Mouse (Mus musculus) CH12.LX (cell line): Measurements from ENCODE around the gene Gm20604. TPM values are rescaled to one million over a fixed set of nuclear protein-coding genes. Genes with fewer than 3 reads are reported as not detected.

Experiments
- DNase-seq: peaks from one replicate; pipeline ENCODE4 v3.0.0-alpha.2; 2013; ENCODE audit errors: extremely low read depth
- H3K27ac ChIP-seq: 2 replicates; pipeline ENCODE4 v1.5.1; 2012; ENCODE audit warnings: low read depth, mild to moderate bottlenecking, control low read depth, moderate library complexity; ENCODE audit not compliant: insufficient read depth
- H3K27me3 ChIP-seq: replicated peaks from 2 replicates; pipeline ENCODE3; 2012; ENCODE audit warnings: inconsistent platforms
- H3K36me3 ChIP-seq, 2 experiments: replicated peaks in 1 of 2; 2 replicates each; pipeline versions ENCODE3 to v1.6.1; 2012; ENCODE audit warnings: inconsistent platforms in 1 of 2, low read length in 1 of 2, mild to moderate bottlenecking in 1 of 2, mixed read lengths in 1 of 2, moderate library complexity in 1 of 2; ENCODE audit not compliant: control insufficient read depth in 1 of 2, insufficient read depth in 1 of 2
- H3K4me1 ChIP-seq, 2 experiments: 2 replicates each; pipeline ENCODE4 v1.6.1; 2012; ENCODE audit warnings: inconsistent platforms in 1 of 2, moderate library complexity in 1 of 2; ENCODE audit not compliant: insufficient read depth in 2 of 2, control insufficient read depth in 1 of 2
- H3K4me2 ChIP-seq: 2 replicates; pipeline ENCODE4 v1.6.1; 2012; ENCODE audit warnings: low read depth, mild to moderate bottlenecking, control low read depth; ENCODE audit not compliant: poor library complexity, insufficient read depth, severe bottlenecking
- H3K4me3 ChIP-seq, 3 experiments: fragments of 150-350 bp in 1 of 3; sonication (generic) in 1 of 3; replicated peaks in 1 of 3; 2 replicates each; pipeline versions ENCODE3 to v1.5.1; 2011 to 2012; ENCODE audit warnings: low read depth in 2 of 3, low read length in 2 of 3, mild to moderate bottlenecking in 2 of 3, moderate library complexity in 2 of 3, control low read depth in 1 of 3, improper control_type of control experiment in 1 of 3, inconsistent platforms in 1 of 3, mixed read lengths in 1 of 3; ENCODE audit not compliant: poor library complexity in 1 of 3
- H3K79me2 ChIP-seq: replicated peaks from 2 replicates; pipeline ENCODE4 v1.6.1; 2012; ENCODE audit warnings: mild to moderate bottlenecking, moderate library complexity; ENCODE audit not compliant: control insufficient read depth, poor library complexity, insufficient read depth, severe bottlenecking; ENCODE audit errors: extremely low read depth
- H3K9ac ChIP-seq: 2 replicates; pipeline ENCODE4 v1.6.1; 2012; ENCODE audit warnings: low read depth, mild to moderate bottlenecking, control low read depth, moderate library complexity; ENCODE audit not compliant: insufficient read depth
- H3K9me3 ChIP-seq: replicated peaks from 2 replicates; pipeline ENCODE3; 2012; ENCODE audit warnings: low read length, inconsistent platforms, mixed read lengths
- CHD1 ChIP-seq: IDR thresholded peaks from 2 replicates; pipeline ENCODE4 v1.6.1; 2012; ENCODE audit warnings: low read depth, low read length, improper control_type of control experiment, inconsistent platforms
- CHD2 ChIP-seq: IDR thresholded peaks from 2 replicates; pipeline ENCODE4 v1.6.1; 2011; ENCODE audit warnings: low read length, improper control_type of control experiment
- CTCF ChIP-seq, 2 experiments: IDR thresholded peaks in 1 of 2; conservative IDR thresholded peaks in 1 of 2; 2 replicates each; pipeline ENCODE4 v1.5.1; 2011 to 2012; ENCODE audit warnings: low read depth in 2 of 2, low read length in 2 of 2, improper control_type of control experiment in 1 of 2, inconsistent platforms in 1 of 2, mild to moderate bottlenecking in 1 of 2, moderate library complexity in 1 of 2
- ELF1 ChIP-seq: IDR thresholded peaks from 2 replicates; pipeline ENCODE4 v1.6.1; 2014; ENCODE audit warnings: low read depth, mild to moderate bottlenecking, inconsistent platforms, low read length, improper control_type of control experiment
- HCFC1 ChIP-seq: IDR thresholded peaks from 2 replicates; pipeline ENCODE4 v1.6.1; 2012; ENCODE audit warnings: low read depth, mild to moderate bottlenecking, inconsistent platforms, low read length, improper control_type of control experiment
- IRF4 ChIP-seq: IDR thresholded peaks from 2 replicates; pipeline ENCODE4 v1.6.1; 2014; ENCODE audit warnings: low read depth, mild to moderate bottlenecking, inconsistent platforms, low read length, improper control_type of control experiment
- JUN ChIP-seq: IDR thresholded peaks from 2 replicates; pipeline ENCODE4 v1.6.1; 2011; ENCODE audit warnings: low read depth, mild to moderate bottlenecking, low read length, improper control_type of control experiment, moderate library complexity; ENCODE audit not compliant: insufficient read depth
- MAFK ChIP-seq: IDR thresholded peaks from 2 replicates; pipeline ENCODE4 v1.6.1; 2011; ENCODE audit warnings: low read length, improper control_type of control experiment; ENCODE audit not compliant: insufficient replicate concordance
- MAX ChIP-seq: IDR thresholded peaks from 2 replicates; pipeline ENCODE4 v1.6.1; 2011; ENCODE audit warnings: low read length, improper control_type of control experiment
- MAZ ChIP-seq: IDR thresholded peaks from 2 replicates; pipeline ENCODE4 v1.6.1; 2012; ENCODE audit warnings: low read depth, mild to moderate bottlenecking, inconsistent platforms, low read length, improper control_type of control experiment, moderate library complexity
- MEF2A ChIP-seq: IDR thresholded peaks from 2 replicates; pipeline ENCODE4 v1.6.1; 2014; ENCODE audit warnings: low read depth, mild to moderate bottlenecking, inconsistent platforms, low read length, improper control_type of control experiment, borderline replicate concordance
- MXI1 ChIP-seq: IDR thresholded peaks from 2 replicates; pipeline ENCODE4 v1.6.1; 2011; ENCODE audit warnings: mild to moderate bottlenecking, low read depth, low read length, improper control_type of control experiment
- PAX5 ChIP-seq: IDR thresholded peaks from 2 replicates; pipeline ENCODE4 v1.6.1; 2012; ENCODE audit warnings: low read length, inconsistent platforms, mixed read lengths
- POLR2A ChIP-seq: IDR thresholded peaks from 2 replicates; pipeline ENCODE4 v1.6.1; 2011; ENCODE audit warnings: low read depth, mild to moderate bottlenecking, improper control_type of control experiment, low read length
- POLR2AphosphoS2 ChIP-seq: IDR thresholded peaks from 2 replicates; pipeline ENCODE4 v1.6.1; 2011; ENCODE audit warnings: low read depth, low read length, improper control_type of control experiment
- RCOR1 ChIP-seq: conservative IDR thresholded peaks from 2 replicates; pipeline ENCODE4 v1.6.1; 2012; ENCODE audit warnings: low read depth, mild to moderate bottlenecking, inconsistent platforms, low read length, improper control_type of control experiment
- SMC3 ChIP-seq: IDR thresholded peaks from 2 replicates; pipeline ENCODE4 v1.6.1; 2011; ENCODE audit warnings: low read depth, low read length, improper control_type of control experiment
- TBP ChIP-seq: conservative IDR thresholded peaks from 2 replicates; pipeline ENCODE4 v1.6.1; 2011; ENCODE audit warnings: low read depth, low read length, improper control_type of control experiment
- TCF12 ChIP-seq: IDR thresholded peaks from 2 replicates; pipeline ENCODE4 v1.6.1; 2014; ENCODE audit warnings: low read depth, mild to moderate bottlenecking, inconsistent platforms, low read length, improper control_type of control experiment
- UBTF ChIP-seq: IDR thresholded peaks from 2 replicates; pipeline ENCODE4 v1.6.1; 2012; ENCODE audit warnings: low read depth, mild to moderate bottlenecking, inconsistent platforms, low read length, improper control_type of control experiment, moderate library complexity
- USF1 ChIP-seq: IDR thresholded peaks from 2 replicates; pipeline ENCODE4 v1.6.1; 2014; ENCODE audit warnings: low read depth, mild to moderate bottlenecking, inconsistent platforms, low read length, improper control_type of control experiment
- USF2 ChIP-seq: conservative IDR thresholded peaks from 2 replicates; pipeline ENCODE4 v1.6.1; 2011; ENCODE audit warnings: low read depth, low read length, improper control_type of control experiment
- ZC3H11A ChIP-seq: IDR thresholded peaks from 2 replicates; pipeline ENCODE4 v1.6.1; 2012; ENCODE audit warnings: low read depth, mild to moderate bottlenecking, inconsistent platforms, low read length, improper control_type of control experiment
- ZMIZ1 ChIP-seq: IDR thresholded peaks from 2 replicates; pipeline ENCODE4 v1.6.1; 2012; ENCODE audit warnings: low read depth, mild to moderate bottlenecking, inconsistent platforms, low read length, improper control_type of control experiment
- ZNF384 ChIP-seq: IDR thresholded peaks from 2 replicates; pipeline ENCODE4 v1.6.1; 2012; ENCODE audit warnings: low read depth, low read length, improper control_type of control experiment, inconsistent platforms
- dilution Hi-C: fragments of 300-500 bp; cut with MboI; formaldehyde crosslinking; loops from 2 replicates; pipeline ENCODE4 v1.14.3; 2020; ENCODE audit warnings: low sequenced_read_pairs; ENCODE audit not compliant: extremely low pct_unique_long_range_greater_than_20kb, extremely low pct_ligation_motif_present
- in situ Hi-C: fragments of 300-500 bp; cut with MboI; formaldehyde crosslinking; loops from 3 replicates; pipeline ENCODE4 v1.14.3; 2019; ENCODE audit warnings: low sequenced_read_pairs, low pct_ligation_motif_present, low pct_unique_long_range_greater_than_20kb, mixed read lengths
- polyA plus RNA-seq: library from polyadenylated mRNA; unstranded; fragments of >175 nt; gene quantifications from 2 replicates; pipeline ENCODE4 v1.2.1, GENCODE M21; 2012; ENCODE audit warnings: low read depth; ENCODE audit not compliant: insufficient read length
- total RNA-seq, 2 experiments: library from RNA; depleted of rRNA; stranded (reverse); fragments of 300-350 nt in 1 of 2; fragments of >200 nt in 1 of 2; gene quantifications; 2 replicates each; pipeline ENCODE4 v1.2.3; 2012 to 2014

Gene Gm20604
- total and polyA plus RNA-seq, 3 experiments, result 5.7 to 14.4 (median 11.3) TPM

DNA sequence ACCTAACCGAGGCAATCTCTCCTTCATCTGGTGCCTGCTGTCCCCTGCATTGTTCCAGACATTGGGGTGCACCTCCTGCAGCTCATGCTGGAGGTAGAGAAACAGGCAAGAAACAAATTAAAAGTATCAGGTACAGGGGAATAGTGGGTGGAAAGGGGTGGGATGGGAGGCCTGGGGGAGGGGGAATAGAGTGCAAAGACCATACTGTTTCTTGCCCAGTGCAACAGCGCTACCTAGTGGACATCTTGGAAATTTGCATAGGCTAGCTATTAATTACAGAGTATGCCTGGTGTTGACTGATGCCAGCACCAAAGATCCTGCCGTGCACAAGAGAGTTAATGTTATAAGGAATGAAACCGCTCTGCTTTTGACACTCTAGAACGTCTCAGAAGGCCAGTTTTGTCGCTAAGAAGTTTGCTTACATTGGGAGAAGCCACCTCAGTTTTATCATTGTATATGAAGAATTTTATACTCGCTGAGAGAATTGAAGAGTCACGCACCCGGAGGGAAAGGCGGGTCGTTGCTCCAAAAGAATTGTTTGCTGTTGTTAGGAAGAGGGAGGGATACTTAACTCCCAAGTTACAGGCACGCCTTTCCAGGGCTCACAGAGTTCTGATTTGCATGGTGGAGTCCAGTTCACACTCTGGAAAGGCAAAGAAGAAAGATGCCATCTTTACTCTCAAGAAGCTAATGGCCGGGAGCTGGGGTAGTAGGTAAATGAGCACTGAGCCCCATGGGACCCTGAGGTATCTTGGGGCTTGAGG is 38.7 kb downstream of the Gm20604 start (continued):
- TF ChIP-seq MAZ (no peak), ZNF384 (no peak), PAX5 (no peak), TCF12 (no peak), POLR2A (no peak), CHD1 (no peak), TBP (no peak), UBTF (no peak), JUN (no peak), RCOR1 (no peak), MEF2A (no peak), HCFC1 (no peak), IRF4 (no peak), POLR2AphosphoS2 (no peak)

- no peaks in the 10 kb centered on the region for H3K27me3 ChIP-seq
- DNase-seq, result no peak
- no peaks in the 10 kb centered on the region for H3K36me3 ChIP-seq
- in situ Hi-C loops (no loop called here), dilution Hi-C loops (no loop called here)
- TF ChIP-seq CTCF (conservative IDR thresholded peaks at IDR 0.05 in 1 of 2, IDR thresholded peaks at IDR 0.05 in 1 of 2; ENCODE audit: low read depth in 2 of 2, low read length in 2 of 2), result no peak
- TF ChIP-seq HCFC1, result no peak
- no peak for TF ChIP-seq MAX
- no peak for TF ChIP-seq USF2
- no peak for TF ChIP-seq MAZ
- no peak for TF ChIP-seq MAFK
- no peak for TF ChIP-seq ZMIZ1
- no peak for TF ChIP-seq ZC3H11A
- no peak for TF ChIP-seq JUN
- no peak for TF ChIP-seq ELF1
- no peak for TF ChIP-seq ZNF384
- no peak for TF ChIP-seq SMC3
- TF ChIP-seq USF1, result no peak
- TF ChIP-seq MXI1, result no peak
- TF ChIP-seq POLR2A, result no peak
- no peak for TF ChIP-seq CHD2
- no peaks in the 10 kb centered on the region for H3K79me2 ChIP-seq
- no peak overlapping the region for H3K4me3 ChIP-seq
- H3K4me1 ChIP-seq, result peaks cover 0 to 2% of the 10 kb centered on the region in 2 experiments; a peak in 1 of 4 replicates
- no peaks in the 10 kb centered on the region for H3K9me3 ChIP-seq
- no peak overlapping the region for H3K4me2 ChIP-seq
- no peak overlapping the region for H3K9ac ChIP-seq
- no peak overlapping the region for H3K27ac ChIP-seq
These were observed 43.6 kb downstream of the Gm20604 start for GRCm38 (mm10) chr12:102714654-102715395.
